Mouse (Mus musculus) G1E (cell line): ENCODE results near the gene Evi5. TPM values are rescaled to one million over a fixed set of nuclear protein-coding genes. Genes with fewer than 3 reads are reported as not detected.

Source experiments
- ATAC-seq: 2 replicates; pipeline ENCODE4 v1.8.0; 2016; ENCODE audit warnings: mild to moderate bottlenecking; ENCODE audit not compliant: insufficient number of reproducible peaks, poor library complexity, low FRiP score, severe bottlenecking; ENCODE audit errors: extremely low read depth
- DNase-seq: peaks from one replicate; pipeline ENCODE4 v3.0.0; 2012; ENCODE audit warnings: low spot score
- H3K27me3 ChIP-seq: 2 replicates; pipeline ENCODE4 v1.6.1; 2012; ENCODE audit warnings: mild to moderate bottlenecking, low read length, inconsistent platforms; ENCODE audit not compliant: insufficient read depth
- H3K36me3 ChIP-seq: replicated peaks from 2 replicates; pipeline ENCODE3; 2012; ENCODE audit warnings: mild to moderate bottlenecking, inconsistent platforms
- H3K4me1 ChIP-seq: 2 replicates; pipeline ENCODE4 v1.6.1; 2012; ENCODE audit warnings: low read depth, low read length, inconsistent platforms, mixed read lengths; ENCODE audit not compliant: insufficient read depth
- H3K4me3 ChIP-seq: 2 replicates; pipeline ENCODE4 v1.5.1; 2012; ENCODE audit warnings: low read depth, mild to moderate bottlenecking, inconsistent platforms, low read length, moderate library complexity, mixed read lengths
- H3K9me3 ChIP-seq: replicated peaks from 2 replicates; pipeline ENCODE4 v1.6.1; 2012; ENCODE audit warnings: inconsistent platforms
- CTCF ChIP-seq: IDR thresholded peaks from 2 replicates; pipeline ENCODE4 v1.5.1; 2012; ENCODE audit warnings: low read depth, low read length, inconsistent platforms, mixed read lengths
- GATA1 ChIP-seq: IDR thresholded peaks from 2 replicates; pipeline ENCODE4 v1.6.1; 2012; ENCODE audit warnings: borderline replicate concordance, low read length, inconsistent platforms, mixed read lengths
- GATA2 ChIP-seq: IDR thresholded peaks from 2 replicates; pipeline ENCODE4 v1.6.1; 2012; ENCODE audit warnings: low read depth, low read length, inconsistent platforms, borderline replicate concordance
- POLR2AphosphoS5 ChIP-seq: IDR thresholded peaks from 2 replicates; pipeline ENCODE4 v1.6.1; 2012; ENCODE audit warnings: low read depth, low read length, inconsistent platforms; ENCODE audit not compliant: insufficient replicate concordance
- TAL1 ChIP-seq: conservative IDR thresholded peaks from 2 replicates; pipeline ENCODE4 v1.6.1; 2012; ENCODE audit warnings: low read depth, low read length, inconsistent platforms, mixed read lengths
- polyA plus RNA-seq: library from polyadenylated mRNA; stranded (reverse); fragments of >175 nt; gene quantifications from 2 replicates; pipeline ENCODE4 v1.2.3, GENCODE M21; 2012
- total RNA-seq, 2 experiments: library from RNA; stranded (forward) in 1 of 2; stranded (reverse) in 1 of 2; fragments of 200-1000 nt in 1 of 2; fragments of >200 nt in 1 of 2; fragmentation: Nextera tagmentation in 1 of 2; gene quantifications; 2 replicates each; pipeline ENCODE4 v1.2.3; 2014 to 2017

Gene Evi5
- total and polyA plus RNA-seq, 3 experiments: 3.8 to 94.2 (median 36.4) TPM

GRCm38 (mm10) chr5:107705756-107706155, 169.2 kb downstream of the Evi5 start:
- Histone ChIP-seq H3K4me3 (no peak overlapping the region), H3K36me3 (no peaks in the 10 kb centered on the region), H3K9me3 (no peaks in the 10 kb centered on the region), H3K27me3 (peaks cover 31% of the 10 kb centered on the region), H3K4me1 (peaks cover 17% of the 10 kb centered on the region)
- ATAC-seq (no peak), DNase-seq (no peak)
- no peak for TF ChIP-seq POLR2AphosphoS5

- H3K4me3 ChIP-seq: no peak overlapping the region
- peaks cover 37% of the 10 kb centered on the region for H3K27me3 ChIP-seq
- no peak for TF ChIP-seq GATA2
- H3K9me3 ChIP-seq: no peaks in the 10 kb centered on the region
- DNase-seq (no peak), ATAC-seq (no peak)
- no peaks in the 10 kb centered on the region for H3K36me3 ChIP-seq
- peaks cover 27% of the 10 kb centered on the region for H3K4me1 ChIP-seq
Measured at GRCm38 (mm10) chr5:107703207-107703763, 171.6 kb downstream of the Evi5 start.

- Histone ChIP-seq H3K9me3 (0 out of 2 replicates have a peak, but pooled peaks cover 3% of the 10 kb centered on the region), H3K27me3 (peaks cover 32% of the 10 kb centered on the region), H3K4me1 (peaks cover 17% of the 10 kb centered on the region), H3K4me3 (no peak overlapping the region), H3K36me3 (no peaks in the 10 kb centered on the region)
- TF ChIP-seq GATA1 (no peak), CTCF (no peak), TAL1 (no peak), GATA2 (no peak), POLR2AphosphoS5 (no peak)
- no peak for DNase-seq
- no peak for ATAC-seq
Measured at GRCm38 (mm10) chr5:107701658-107702057, 173.2 kb downstream of the Evi5 start.

- DNase-seq (no peak), ATAC-seq (no peak; the same call in 1 of the 2 replicates)
- Histone ChIP-seq H3K4me3 (no peak overlapping the region), H3K36me3 (no peaks in the 10 kb centered on the region), H3K27me3 (peaks cover 30% of the 10 kb centered on the region), H3K9me3 (peaks cover 5% of the 10 kb centered on the region; the same call in 1 of the 2 replicates), H3K4me1 (peaks cover 17% of the 10 kb centered on the region)
- TF ChIP-seq CTCF (no peak), GATA2 (no peak), TAL1 (peak; percentile 51)
Measured at GRCm38 (mm10) chr5:107700873-107701272, 174.0 kb downstream of the Evi5 start.

GRCm38 (mm10) chr5:107698888-107699287, 176.0 kb downstream of the Evi5 start:
- H3K4me3 ChIP-seq: no peak overlapping the region
- TF ChIP-seq POLR2AphosphoS5 (no peak), GATA2 (no peak)
- ATAC-seq (no peak), DNase-seq (no peak)
- H3K36me3 ChIP-seq: no peaks in the 10 kb centered on the region
- peaks cover 35% of the 10 kb centered on the region for H3K27me3 ChIP-seq
- H3K4me1 ChIP-seq: peaks cover 17% of the 10 kb centered on the region
- peaks cover 7% of the 10 kb centered on the region; the same call in 1 of the 2 replicates for H3K9me3 ChIP-seq

- ATAC-seq (no peak), DNase-seq (no peak)
- peaks cover 40% of the 10 kb centered on the region for H3K27me3 ChIP-seq
- no peaks in the 10 kb centered on the region for H3K36me3 ChIP-seq
- H3K4me3 ChIP-seq: no peak overlapping the region
- peaks cover 7% of the 10 kb centered on the region; the same call in 1 of the 2 replicates for H3K9me3 ChIP-seq
- H3K4me1 ChIP-seq: peaks cover 8% of the 10 kb centered on the region
- TF ChIP-seq CTCF (no peak), TAL1 (no peak), POLR2AphosphoS5 (no peak), GATA2 (no peak), GATA1 (no peak)
Measured at GRCm38 (mm10) chr5:107695019-107695418, 179.9 kb downstream of the Evi5 start.

Other genes with a start within 250 kb of the Evi5 start
- gene Gfi1, start 149.1 kb downstream of the Evi5 start, total RNA-seq (2014; fragmentation: Nextera tagmentation): not detected in 2 replicates
- gene Gfi1, start 149.1 kb downstream of the Evi5 start, total RNA-seq (2017): 0.27 and 0.41 TPM in 2 replicates
- gene Gfi1, start 149.1 kb downstream of the Evi5 start, polyA plus RNA-seq: 2.0 and 2.5 TPM in 2 replicates
- not detected in 2 replicates for gene Ube2d2b, start 45.0 kb downstream of the Evi5 start, total RNA-seq (2014; fragmentation: Nextera tagmentation)
- gene Ube2d2b, start 45.0 kb downstream of the Evi5 start, total RNA-seq (2017): 0.05 TPM in 1 of 2 replicates, not detected in the other
- gene Ube2d2b, start 45.0 kb downstream of the Evi5 start, polyA plus RNA-seq: not detected in 2 replicates
- gene Rpl5, start 25.4 kb upstream of the Evi5 start, total RNA-seq (2014; fragmentation: Nextera tagmentation): 875 and 1,036 TPM in 2 replicates
- 329 and 387 TPM in 2 replicates for gene Rpl5, start 25.4 kb upstream of the Evi5 start, total RNA-seq (2017)
- gene Rpl5, start 25.4 kb upstream of the Evi5 start, polyA plus RNA-seq: 53.7 and 54.0 TPM in 2 replicates
- 52.3 and 54.3 TPM in 2 replicates for gene Fam69a, start 112.0 kb upstream of the Evi5 start, total RNA-seq (2014; fragmentation: Nextera tagmentation)
- 24.9 and 25.8 TPM in 2 replicates for gene Fam69a, start 112.0 kb upstream of the Evi5 start, total RNA-seq (2017)
- 1.8 and 2.3 TPM in 2 replicates for gene Fam69a, start 112.0 kb upstream of the Evi5 start, polyA plus RNA-seq
- gene Mtf2, start 190.6 kb upstream of the Evi5 start, total RNA-seq (2014; fragmentation: Nextera tagmentation): 112 and 113 TPM in 2 replicates
- 74.6 and 95.1 TPM in 2 replicates for gene Mtf2, start 190.6 kb upstream of the Evi5 start, total RNA-seq (2017)
- gene Mtf2, start 190.6 kb upstream of the Evi5 start, polyA plus RNA-seq: 18.5 and 26.6 TPM in 2 replicates